Mouse (Mus musculus) lung, embryonic 16.5 days (tissue): Measurements from ENCODE around the gene Col12a1. TPM values are rescaled to one million over a fixed set of nuclear protein-coding genes. Genes with fewer than 3 reads are reported as not detected.
A peak's percentile ranks its signal among the peaks of the same experiment; 100 is the strongest.

ENCODE experiments used
- ATAC-seq: fragments of 200-750 bp; cut with Nextera tagmentation; 2 replicates; pipeline ENCODE4 v1.8.0; 2017; ENCODE audit warnings: low read depth, mild to moderate bottlenecking, moderate library complexity
- H3K27ac ChIP-seq: fragments of 300-500 bp; sonication (generic); 2 replicates; pipeline ENCODE4 v1.5.1; 2014; ENCODE audit warnings: mild to moderate bottlenecking, control low read depth, low read length
- H3K27me3 ChIP-seq: fragments of 300-500 bp; sonication (generic); 2 replicates; pipeline ENCODE4 v1.6.1; 2014; ENCODE audit warnings: low read depth, low read length, mixed read lengths; ENCODE audit not compliant: control insufficient read depth, insufficient read depth
- H3K36me3 ChIP-seq: fragments of 300-500 bp; sonication (generic); 2 replicates; pipeline ENCODE4 v1.6.1; 2014; ENCODE audit warnings: low read length; ENCODE audit not compliant: control insufficient read depth, insufficient read depth
- H3K4me1 ChIP-seq: fragments of 300-500 bp; sonication (generic); replicated peaks from 2 replicates; pipeline ENCODE4 v1.6.1; 2014; ENCODE audit warnings: low read length, mixed read lengths; ENCODE audit not compliant: control insufficient read depth, insufficient read depth
- H3K4me2 ChIP-seq: fragments of 300-500 bp; sonication (generic); 2 replicates; pipeline ENCODE4 v1.6.1; 2014; ENCODE audit warnings: low read depth, low read length, control low read depth
- H3K4me3 ChIP-seq: fragments of 300-500 bp; sonication (generic); 2 replicates; pipeline ENCODE4 v1.5.1; 2014; ENCODE audit warnings: mild to moderate bottlenecking, low read length, control low read depth
- H3K9ac ChIP-seq: fragments of 300-500 bp; sonication (generic); 2 replicates; pipeline ENCODE4 v1.6.1; 2014; ENCODE audit warnings: low read length, control low read depth
- H3K9me3 ChIP-seq: fragments of 300-500 bp; sonication (generic); 2 replicates; pipeline ENCODE4 v1.6.1; 2016; ENCODE audit warnings: low read length; ENCODE audit not compliant: control insufficient read depth
- WGBS: fragments of 180-500 bp; shearing (Covaris S2); extraction: QIAGEN DNeasy Blood & Tissue Kit; methylation state at CpG from one replicate; pipeline ENCODE4 v1.1.7; 2014; 5-methylcytosine and 5-hydroxymethylcytosine counted together
- polyA plus RNA-seq: library from polyadenylated mRNA; unstranded; fragments of >200 nt; fragmentation: Nextera tagmentation; extraction: Ambion mirVana; gene quantifications from 2 replicates; pipeline ENCODE4 v1.2.1, GENCODE M21; 2015

Col12a1 gene
- polyA plus RNA-seq, 1 experiment from 2014 or later: 18.0 TPM

DNA sequence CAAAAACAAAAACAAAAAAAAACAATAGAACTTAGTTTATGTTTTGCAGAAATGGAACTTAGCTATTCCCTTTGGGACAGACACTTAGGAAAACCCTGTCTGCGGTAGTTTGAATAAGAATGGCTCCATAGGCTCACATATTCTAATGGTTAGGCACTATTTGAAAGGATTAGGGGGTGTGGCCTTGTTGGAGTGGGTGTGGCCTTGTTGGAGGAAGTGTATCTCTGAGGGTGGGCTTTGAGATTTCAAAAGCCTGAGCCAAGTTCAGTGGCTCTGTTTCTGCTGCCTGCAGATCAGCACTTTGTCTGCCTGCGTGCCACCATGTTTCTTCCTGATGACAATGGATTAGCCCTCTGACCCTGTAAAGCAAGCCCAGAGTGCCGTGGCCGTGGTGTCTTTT is 26.4 kb upstream of the Col12a1 start:
- Histone ChIP-seq H3K4me3 (no peak overlapping the region), H3K27me3 (no peaks in the 10 kb centered on the region), H3K9me3 (no peaks in the 10 kb centered on the region), H3K36me3 (0 out of 2 replicates have a peak, but pooled peaks cover 3% of the 10 kb centered on the region), H3K4me1 (no peaks in the 10 kb centered on the region), H3K4me2 (no peak overlapping the region), H3K9ac (no peak overlapping the region), H3K27ac (no peak overlapping the region)
- ATAC-seq: no peak
- WGBS: 59% methylated on average over 4 of the region's 4 CpGs

DNA sequence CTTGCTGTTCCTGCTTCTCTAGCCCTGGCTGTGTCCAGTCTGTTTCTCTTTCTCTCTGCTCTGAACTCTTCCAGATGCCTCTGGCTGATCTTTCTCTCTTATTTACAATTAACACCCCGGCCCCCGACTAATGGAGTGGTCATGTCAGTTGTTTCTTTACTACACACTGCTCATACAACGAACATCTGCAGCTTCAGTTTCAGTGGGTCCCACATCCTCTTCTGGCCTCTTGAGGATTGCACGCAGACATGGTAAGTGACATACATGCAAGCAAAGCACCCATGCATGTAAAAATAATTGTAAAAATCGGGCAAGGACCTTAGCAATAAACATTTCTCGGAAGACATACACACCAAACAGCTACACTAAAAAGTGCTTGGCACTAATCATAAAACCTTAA is 17.0 kb upstream of the Col12a1 start:
- H3K4me1 ChIP-seq: no peaks in the 10 kb centered on the region
- no peak overlapping the region for H3K27ac ChIP-seq
- no peak for ATAC-seq
- H3K9ac ChIP-seq: no peak overlapping the region
- no peak overlapping the region for H3K4me2 ChIP-seq
- 76% methylated on average over 6 of the region's 6 CpGs for WGBS
- H3K4me3 ChIP-seq: no peak overlapping the region
- no peaks in the 10 kb centered on the region for H3K9me3 ChIP-seq
- no peaks in the 10 kb centered on the region for H3K27me3 ChIP-seq
- no peaks in the 10 kb centered on the region for H3K36me3 ChIP-seq

DNA sequence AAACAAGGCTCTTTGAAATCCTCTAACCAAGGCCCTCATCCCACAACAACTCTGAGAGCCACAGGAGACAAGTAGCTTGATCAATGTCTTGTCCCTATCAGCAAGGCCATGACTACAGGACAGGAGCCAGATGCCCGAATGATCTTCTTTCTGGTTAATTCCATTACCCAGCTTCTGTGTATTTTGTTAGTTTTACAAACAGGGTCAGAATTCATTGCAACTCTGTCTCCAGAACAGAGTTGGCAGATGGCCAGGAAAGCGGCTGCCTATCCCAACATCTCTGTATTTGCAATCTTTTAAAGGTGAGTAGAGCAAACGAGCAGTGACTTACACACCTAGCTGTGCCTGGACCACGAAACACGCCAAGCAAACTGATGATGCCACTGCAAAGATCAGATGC is 11.7 kb upstream of the Col12a1 start:
- Histone ChIP-seq H3K4me1 (no peaks in the 10 kb centered on the region), H3K4me2 (no peak overlapping the region), H3K9ac (no peak overlapping the region), H3K27me3 (no peaks in the 10 kb centered on the region), H3K27ac (no peak overlapping the region), H3K9me3 (no peaks in the 10 kb centered on the region), H3K4me3 (no peak overlapping the region), H3K36me3 (no peaks in the 10 kb centered on the region)
- no peak for ATAC-seq
- WGBS: 59% methylated on average over 5 of the region's 5 CpGs

DNA sequence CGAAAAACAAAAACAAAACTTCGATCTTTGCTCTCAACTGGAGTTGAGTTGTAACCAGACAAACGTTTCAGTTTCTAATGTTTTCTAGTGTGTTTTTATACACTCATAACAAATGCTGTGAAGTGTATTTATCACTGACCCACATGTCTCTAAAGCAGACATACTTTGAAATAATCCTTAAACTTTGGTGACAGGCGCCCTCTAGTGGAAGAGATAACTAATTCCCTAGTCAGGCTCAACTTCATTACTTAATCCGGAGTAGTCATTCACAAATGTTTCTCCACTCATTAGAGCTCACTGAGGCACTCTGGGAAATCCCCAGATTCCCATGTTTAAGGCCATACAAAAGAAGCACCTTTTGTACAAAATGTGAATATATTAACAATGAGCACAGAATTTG is 4.5 kb upstream of the Col12a1 start:
- no peak for ATAC-seq
- Histone ChIP-seq H3K4me2 (no peak overlapping the region), H3K36me3 (no peaks in the 10 kb centered on the region), H3K9ac (no peak overlapping the region), H3K4me3 (no peak overlapping the region), H3K27ac (no peak overlapping the region), H3K27me3 (peaks cover 15% of the 10 kb centered on the region), H3K4me1 (peaks cover 12% of the 10 kb centered on the region; the same call in 1 of the 2 replicates), H3K9me3 (no peaks in the 10 kb centered on the region)
- 35% methylated on average over 5 of the region's 5 CpGs for WGBS

DNA sequence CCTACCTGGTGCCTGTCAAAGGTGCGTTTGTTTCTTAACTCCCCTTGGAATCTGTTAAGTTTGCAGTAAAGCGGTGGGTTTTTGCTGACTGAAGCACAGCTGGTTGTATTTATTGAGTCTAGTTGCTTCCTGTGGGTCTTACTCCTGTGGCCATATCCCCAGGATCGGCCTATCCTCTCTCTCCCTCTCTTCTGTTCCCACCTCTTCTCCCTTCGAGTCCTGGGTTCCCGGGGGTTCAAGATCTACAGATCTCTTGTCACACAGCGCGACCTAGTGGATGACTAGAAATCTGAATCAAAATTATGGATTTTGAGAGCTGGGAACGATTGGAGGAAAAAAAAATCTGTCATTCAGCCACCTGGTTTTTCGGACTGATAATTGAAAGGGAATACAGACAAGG is 2.4 kb upstream of the Col12a1 start:
- Histone ChIP-seq H3K9ac (no peak overlapping the region), H3K4me2 (peak overlapping the region; percentile 9; the same call in 1 of the 2 replicates), H3K27me3 (peaks cover 15% of the 10 kb centered on the region), H3K4me3 (no peak overlapping the region), H3K9me3 (no peaks in the 10 kb centered on the region), H3K27ac (no peak overlapping the region), H3K36me3 (no peaks in the 10 kb centered on the region), H3K4me1 (peaks cover 22% of the 10 kb centered on the region; the same call in 1 of the 2 replicates)
- ATAC-seq: no peak
- 7% methylated on average over 9 of the region's 9 CpGs for WGBS

DNA sequence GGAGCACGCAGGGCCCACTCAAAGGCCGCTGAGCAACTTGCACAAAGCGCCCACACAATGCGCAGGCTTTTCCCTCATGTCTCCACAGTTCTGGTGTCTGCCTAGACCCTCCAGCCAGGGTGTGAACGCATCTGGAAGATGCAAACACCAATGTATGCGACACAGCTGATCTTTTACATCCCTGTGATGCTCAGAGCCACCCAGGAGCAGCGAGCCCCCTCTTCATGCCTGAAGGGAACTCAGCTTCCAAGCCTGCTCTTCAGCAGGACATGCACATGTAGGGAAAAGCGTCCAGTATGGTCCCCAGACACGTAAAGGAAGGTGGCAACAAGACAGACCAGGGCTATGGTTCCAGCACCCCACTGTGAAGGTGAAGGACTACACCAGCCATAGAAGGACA is 1.5 kb upstream of the Col12a1 start:
- no peak overlapping the region for H3K9ac ChIP-seq
- H3K4me1 ChIP-seq: peaks cover 22% of the 10 kb centered on the region; the same call in 1 of the 2 replicates
- H3K27ac ChIP-seq: no peak overlapping the region
- no peaks in the 10 kb centered on the region for H3K9me3 ChIP-seq
- H3K4me2 ChIP-seq: no peak overlapping the region
- peaks cover 15% of the 10 kb centered on the region for H3K27me3 ChIP-seq
- no peak for ATAC-seq
- whole genome bisulfite sequencing: 53% methylated on average over 9 of the region's 9 CpGs
- H3K4me3 ChIP-seq: no peak overlapping the region
- H3K36me3 ChIP-seq: no peaks in the 10 kb centered on the region

DNA sequence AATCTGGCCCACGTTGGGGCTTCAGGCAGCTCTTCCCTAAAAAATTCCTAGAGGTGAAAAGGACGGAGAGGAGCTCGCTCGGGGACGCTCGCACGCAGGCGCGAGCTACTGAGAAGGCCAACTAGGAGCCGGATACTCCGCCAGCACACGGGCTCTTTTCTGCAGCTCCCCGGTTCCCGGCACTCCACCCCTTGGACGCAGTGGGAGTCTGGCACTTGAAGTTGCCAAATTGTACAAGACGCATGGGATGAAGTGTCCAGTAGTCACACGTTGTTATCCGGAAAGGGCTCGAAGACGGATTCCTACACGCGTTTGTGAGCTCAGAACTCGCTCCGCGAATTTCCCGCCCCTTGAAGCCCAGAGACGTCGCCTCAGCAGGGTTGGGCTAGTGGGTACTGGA is 820 bp upstream of the Col12a1 start:
- H3K4me2 ChIP-seq: peak overlapping the region; percentile 70
- WGBS: under 1% methylated on average over 28 of the region's 28 CpGs
- peaks cover 22% of the 10 kb centered on the region for H3K4me1 ChIP-seq
- H3K4me3 ChIP-seq: peak overlapping the region; percentile 52
- peak; percentile 32; the same call in 1 of the 2 replicates for ATAC-seq
- peak overlapping the region; percentile 73 for H3K9ac ChIP-seq
- H3K9me3 ChIP-seq: no peaks in the 10 kb centered on the region
- H3K27ac ChIP-seq: peak overlapping the region; percentile 14
- peaks cover 15% of the 10 kb centered on the region for H3K27me3 ChIP-seq
- no peaks in the 10 kb centered on the region for H3K36me3 ChIP-seq

DNA sequence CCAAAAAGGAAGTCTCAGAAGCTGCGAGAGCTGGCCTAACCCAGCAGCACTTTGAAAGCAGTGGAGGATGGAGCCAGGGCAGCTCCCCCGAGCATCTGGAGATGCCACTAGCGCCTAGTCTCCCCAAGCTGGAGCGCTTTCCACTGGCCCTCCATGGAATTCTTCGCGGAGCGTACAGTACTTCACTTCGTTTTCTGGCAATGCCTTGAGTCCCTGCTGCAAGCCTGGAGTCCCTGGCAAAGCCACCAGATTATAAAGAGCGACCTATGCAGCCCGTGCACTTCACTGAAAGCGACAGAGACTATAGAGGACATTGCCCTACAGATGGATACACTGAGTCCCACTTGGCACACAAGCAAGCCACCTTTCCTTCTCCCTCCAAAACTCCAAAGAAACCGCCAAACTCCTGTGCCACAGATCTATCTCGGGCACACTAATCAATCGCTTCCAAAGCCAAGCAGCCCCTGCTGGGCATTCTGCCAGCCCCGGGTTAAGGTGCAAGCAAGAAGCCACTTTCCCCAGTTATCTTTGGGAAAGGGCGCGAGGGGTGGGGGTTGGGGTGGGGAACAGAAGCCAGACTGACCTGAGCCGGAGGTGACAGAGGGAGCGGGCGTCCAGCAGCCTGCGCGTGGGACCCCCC is 675 bp downstream of the Col12a1 start:
- H3K4me2 ChIP-seq: peak overlapping the region; percentile 70
- peak overlapping the region; percentile 14 for H3K27ac ChIP-seq
- H3K4me1 ChIP-seq: peaks cover 28% of the 10 kb centered on the region
- no peak for ATAC-seq
- peaks cover 15% of the 10 kb centered on the region for H3K27me3 ChIP-seq
- 3% methylated on average over 22 of the region's 22 CpGs for WGBS
- no peaks in the 10 kb centered on the region for H3K36me3 ChIP-seq
- H3K9ac ChIP-seq: peak overlapping the region; percentile 73
- peak overlapping the region; percentile 52 for H3K4me3 ChIP-seq
- no peaks in the 10 kb centered on the region for H3K9me3 ChIP-seq

DNA sequence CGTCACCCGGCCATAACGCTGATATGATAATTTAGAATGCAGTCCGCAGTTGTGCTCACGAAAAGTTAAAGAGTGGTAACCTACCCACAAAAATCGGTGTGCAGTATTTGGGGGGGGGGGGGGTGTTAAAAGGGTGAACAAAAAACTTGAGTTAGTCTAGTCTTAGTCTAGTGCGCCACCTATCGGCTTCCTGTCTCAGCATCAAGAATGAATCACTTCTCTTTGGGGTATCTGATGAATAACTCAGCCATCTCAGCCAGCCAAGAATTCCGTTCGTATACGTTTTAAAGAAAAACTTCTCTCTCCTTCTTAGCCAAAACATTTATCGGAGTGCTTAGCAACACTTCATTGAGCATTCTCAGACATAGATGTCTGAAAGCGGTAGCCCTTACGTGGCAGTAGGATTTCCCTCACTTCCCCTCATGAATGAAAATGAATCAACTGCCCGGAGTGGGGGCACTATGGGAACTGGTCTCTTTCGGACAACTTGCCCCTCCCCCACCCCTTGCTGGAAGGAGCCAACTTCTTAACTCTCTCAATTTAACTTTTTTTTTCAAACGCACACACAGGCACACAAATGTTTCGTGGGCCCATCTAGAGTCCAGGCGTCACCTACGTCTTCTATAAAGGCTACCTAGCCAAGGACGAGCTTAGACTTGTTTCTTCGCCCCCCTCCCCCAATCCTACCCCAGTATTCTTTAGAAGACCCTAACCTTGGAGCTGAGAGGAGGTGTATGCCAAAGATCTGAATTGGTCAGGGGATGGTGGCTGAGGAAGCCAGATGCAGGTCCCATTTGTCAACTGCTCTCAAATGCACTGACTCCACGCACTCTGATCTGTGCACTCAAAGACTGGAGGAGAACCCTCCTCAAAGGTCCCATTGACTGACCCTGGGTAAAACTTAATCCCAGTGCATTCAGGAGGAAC is 1.5 kb downstream of the Col12a1 start:
- Histone ChIP-seq H3K36me3 (no peaks in the 10 kb centered on the region), H3K9ac (peak overlapping the region; percentile 73), H3K4me3 (peak overlapping the region; percentile 52), H3K9me3 (no peaks in the 10 kb centered on the region), H3K27ac (0 out of 2 replicates have a peak overlapping the region, but pooled peaks have one; percentile 14), H3K4me2 (peak overlapping the region; percentile 70), H3K27me3 (peaks cover 15% of the 10 kb centered on the region), H3K4me1 (peaks cover 28% of the 10 kb centered on the region)
- WGBS: 8% methylated on average over 23 of the region's 23 CpGs
- no peak for ATAC-seq
